Mouse (Mus musculus): ENCODE data around the gene Scn8a. TPM values are rescaled to one million over a fixed set of nuclear protein-coding genes. Genes with fewer than 3 reads are reported as not detected.

The Scn8a gene
- polyA plus RNA-seq, 1 experiment, result not detected

- H3K27ac ChIP-seq (ENCODE audit: insufficient read depth, low read depth, low read length), result no peak overlapping the region
- no peak for TF ChIP-seq POLR2A (IDR thresholded peaks at IDR 0.05; ENCODE audit: borderline replicate concordance, low read depth, low read length)
- TF ChIP-seq CTCF (IDR thresholded peaks at IDR 0.05; ENCODE audit: low read depth, low read length), result no peak
- no peaks in the 10 kb centered on the region for H3K4me1 ChIP-seq (ENCODE audit: control insufficient read depth, insufficient read depth, low read length)
- no peak overlapping the region for H3K4me3 ChIP-seq (ENCODE audit: insufficient read depth, low read length)
Observed at GRCm38 (mm10) chr15:100972795-100973194, 103.1 kb downstream of the Scn8a start.

GRCm38 (mm10) chr15:100974679-100975078, 105.0 kb downstream of the Scn8a start:
- no peaks in the 10 kb centered on the region for H3K4me1 ChIP-seq (ENCODE audit: control insufficient read depth, insufficient read depth, low read length)
- no peak overlapping the region for H3K4me3 ChIP-seq (ENCODE audit: insufficient read depth, low read length)
- no peak overlapping the region for H3K27ac ChIP-seq (ENCODE audit: insufficient read depth, low read depth, low read length)
- TF ChIP-seq POLR2A (IDR thresholded peaks at IDR 0.05; ENCODE audit: borderline replicate concordance, low read depth, low read length) (no peak), CTCF (IDR thresholded peaks at IDR 0.05; ENCODE audit: low read depth, low read length) (no peak)

- peak overlapping the region; percentile 53 for H3K4me3 ChIP-seq (ENCODE audit: insufficient read depth, low read length)
- TF ChIP-seq POLR2A (IDR thresholded peaks at IDR 0.05; ENCODE audit: borderline replicate concordance, low read depth, low read length) (no peak), CTCF (IDR thresholded peaks at IDR 0.05; ENCODE audit: low read depth, low read length) (no peak)
- no peak overlapping the region for H3K27ac ChIP-seq (ENCODE audit: insufficient read depth, low read depth, low read length)
- H3K4me1 ChIP-seq (ENCODE audit: control insufficient read depth, insufficient read depth, low read length), result no peaks in the 10 kb centered on the region
Observed at GRCm38 (mm10) chr15:100983427-100984153, 113.9 kb downstream of the Scn8a start.

- Histone ChIP-seq H3K4me3 (ENCODE audit: insufficient read depth, low read length) (peak overlapping the region; percentile 53), H3K27ac (ENCODE audit: insufficient read depth, low read depth, low read length) (no peak overlapping the region), H3K4me1 (ENCODE audit: control insufficient read depth, insufficient read depth, low read length) (no peaks in the 10 kb centered on the region)
- no peak for TF ChIP-seq CTCF (IDR thresholded peaks at IDR 0.05; ENCODE audit: low read depth, low read length)
- no peak for TF ChIP-seq POLR2A (IDR thresholded peaks at IDR 0.05; ENCODE audit: borderline replicate concordance, low read depth, low read length)
Observed at GRCm38 (mm10) chr15:100984154-100984893, 114.7 kb downstream of the Scn8a start.

- TF ChIP-seq POLR2A (IDR thresholded peaks at IDR 0.05; ENCODE audit: borderline replicate concordance, low read depth, low read length), result no peak
- no peak for TF ChIP-seq CTCF (IDR thresholded peaks at IDR 0.05; ENCODE audit: low read depth, low read length)
- Histone ChIP-seq H3K4me1 (ENCODE audit: control insufficient read depth, insufficient read depth, low read length) (no peaks in the 10 kb centered on the region), H3K4me3 (ENCODE audit: insufficient read depth, low read length) (no peak overlapping the region), H3K27ac (ENCODE audit: insufficient read depth, low read depth, low read length) (no peak overlapping the region)
Observed at GRCm38 (mm10) chr15:100986479-100986878, 116.8 kb downstream of the Scn8a start.

- TF ChIP-seq CTCF (IDR thresholded peaks at IDR 0.05; ENCODE audit: low read depth, low read length) (no peak), POLR2A (IDR thresholded peaks at IDR 0.05; ENCODE audit: borderline replicate concordance, low read depth, low read length) (no peak)
- H3K27ac ChIP-seq (ENCODE audit: insufficient read depth, low read depth, low read length), result no peak overlapping the region
- no peaks in the 10 kb centered on the region for H3K4me1 ChIP-seq (ENCODE audit: control insufficient read depth, insufficient read depth, low read length)
- H3K4me3 ChIP-seq (ENCODE audit: insufficient read depth, low read length), result no peak overlapping the region
Observed at GRCm38 (mm10) chr15:100987031-100987430, 117.4 kb downstream of the Scn8a start.

GRCm38 (mm10) chr15:100990283-100990682, 120.6 kb downstream of the Scn8a start:
- H3K4me1 ChIP-seq (ENCODE audit: control insufficient read depth, insufficient read depth, low read length), result no peaks in the 10 kb centered on the region
- no peak overlapping the region for H3K27ac ChIP-seq (ENCODE audit: insufficient read depth, low read depth, low read length)
- H3K4me3 ChIP-seq (ENCODE audit: insufficient read depth, low read length), result no peak overlapping the region
- TF ChIP-seq POLR2A (IDR thresholded peaks at IDR 0.05; ENCODE audit: borderline replicate concordance, low read depth, low read length), result no peak
- TF ChIP-seq CTCF (IDR thresholded peaks at IDR 0.05; ENCODE audit: low read depth, low read length), result no peak

- no peaks in the 10 kb centered on the region for H3K4me1 ChIP-seq (ENCODE audit: control insufficient read depth, insufficient read depth, low read length)
- no peak overlapping the region for H3K27ac ChIP-seq (ENCODE audit: insufficient read depth, low read depth, low read length)
- no peak overlapping the region for H3K4me3 ChIP-seq (ENCODE audit: insufficient read depth, low read length)
- TF ChIP-seq CTCF (IDR thresholded peaks at IDR 0.05; ENCODE audit: low read depth, low read length), result no peak
- TF ChIP-seq POLR2A (IDR thresholded peaks at IDR 0.05; ENCODE audit: borderline replicate concordance, low read depth, low read length), result no peak
Observed at GRCm38 (mm10) chr15:100997090-100997489, 127.4 kb downstream of the Scn8a start.

- Histone ChIP-seq H3K4me3 (ENCODE audit: insufficient read depth, low read length) (no peak overlapping the region), H3K27ac (ENCODE audit: insufficient read depth, low read depth, low read length) (no peak overlapping the region), H3K4me1 (ENCODE audit: control insufficient read depth, insufficient read depth, low read length) (no peaks in the 10 kb centered on the region)
- TF ChIP-seq CTCF (IDR thresholded peaks at IDR 0.05; ENCODE audit: low read depth, low read length) (no peak), POLR2A (IDR thresholded peaks at IDR 0.05; ENCODE audit: borderline replicate concordance, low read depth, low read length) (no peak)
Observed at GRCm38 (mm10) chr15:101001685-101002084, 132.0 kb downstream of the Scn8a start.

- Histone ChIP-seq H3K4me1 (ENCODE audit: control insufficient read depth, insufficient read depth, low read length) (no peaks in the 10 kb centered on the region), H3K27ac (ENCODE audit: insufficient read depth, low read depth, low read length) (no peak overlapping the region), H3K4me3 (ENCODE audit: insufficient read depth, low read length) (no peak overlapping the region)
- TF ChIP-seq CTCF (IDR thresholded peaks at IDR 0.05; ENCODE audit: low read depth, low read length), result no peak
- no peak for TF ChIP-seq POLR2A (IDR thresholded peaks at IDR 0.05; ENCODE audit: borderline replicate concordance, low read depth, low read length)
Observed at GRCm38 (mm10) chr15:101002466-101002865, 132.8 kb downstream of the Scn8a start.
